Mouse (Mus musculus) bone marrow, adult 2 months (tissue): Measurements from ENCODE around the gene Relt.

Experiments
- CTCF ChIP-seq: fragments of 200-500 bp; IDR thresholded peaks from 2 replicates; pipeline ENCODE4 v1.5.1; 2011; ENCODE audit warnings: low read length, control low read depth; ENCODE audit not compliant: control insufficient read depth, insufficient read depth
- POLR2A ChIP-seq: fragments of 200-500 bp; IDR thresholded peaks from 2 replicates; pipeline ENCODE4 v1.6.1; 2011; ENCODE audit warnings: low read depth, mild to moderate bottlenecking, control low read depth, low read length, borderline replicate concordance; ENCODE audit not compliant: control insufficient read depth

GRCm38 (mm10) chr7:100860450-100860849 lies 2.8 kb downstream of the Relt start:
- TF ChIP-seq CTCF: no peak
- no peak for TF ChIP-seq POLR2A
